Mouse (Mus musculus): Measurements from ENCODE around the gene Smcp. TPM values are rescaled to one million over a fixed set of nuclear protein-coding genes. Genes with fewer than 3 reads are reported as not detected.

Smcp gene
- polyA plus RNA-seq, 1 experiment from 2014 or later: not detected

DNA sequence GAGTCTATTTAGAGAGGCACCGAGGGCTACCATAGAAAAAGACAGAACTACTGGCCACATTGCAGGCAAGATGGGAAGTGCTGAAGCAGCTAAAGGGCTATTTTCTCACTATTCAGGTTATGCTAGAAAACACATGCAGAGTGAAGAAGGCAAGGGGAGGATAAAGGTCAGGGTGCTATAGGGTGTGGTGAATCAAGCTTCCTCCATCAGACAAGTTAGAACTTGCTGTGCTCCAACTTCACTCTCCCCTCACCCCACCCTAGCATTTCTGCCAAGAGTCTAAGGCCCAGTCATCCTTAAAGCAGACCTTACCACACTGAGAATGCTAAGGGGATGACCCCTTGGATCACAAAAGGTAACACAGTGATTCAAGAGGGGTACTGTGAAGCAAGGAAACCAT, 9.3 kb downstream of the Smcp start:
- H3K27me3 ChIP-seq: no peaks in the 10 kb centered on the region
- no peak overlapping the region for H3K4me3 ChIP-seq
- H3K9me3 ChIP-seq (replicated peaks): no peaks in the 10 kb centered on the region
- H3K27ac ChIP-seq: no peak overlapping the region
- H3K4me1 ChIP-seq: no peaks in the 10 kb centered on the region
- H3K9ac ChIP-seq: no peak overlapping the region
- WGBS: 79% methylated on average over 1 of the region's 1 CpGs
- no peak overlapping the region for H3K4me2 ChIP-seq (replicated peaks)
- no peaks in the 10 kb centered on the region for H3K36me3 ChIP-seq
- ATAC-seq (ENCODE audit: low FRiP score): no peak

- WGBS: 76% methylated on average over 4 of the region's 4 CpGs
- Histone ChIP-seq H3K27ac (no peak overlapping the region), H3K4me2 (replicated peaks) (no peak overlapping the region), H3K27me3 (no peaks in the 10 kb centered on the region), H3K9me3 (replicated peaks) (no peaks in the 10 kb centered on the region), H3K36me3 (no peaks in the 10 kb centered on the region), H3K9ac (no peak overlapping the region), H3K4me3 (no peak overlapping the region), H3K4me1 (no peaks in the 10 kb centered on the region)
- ATAC-seq (ENCODE audit: low FRiP score): no peak
Measured at GRCm38 (mm10) chr3:92578652-92579413, 10.0 kb downstream of the Smcp start.

GRCm38 (mm10) chr3:92573449-92574041, 15.3 kb downstream of the Smcp start, which contains the start of gene Ivl:
Gene Ivl (minus strand): TSS chr3:92573735.
- ATAC-seq (ENCODE audit: low FRiP score): no peak
- no peak within 1 kb of the TSS for H3K4me3 ChIP-seq
- no peak within 1 kb of the TSS for H3K9ac ChIP-seq
- no peaks in the 10 kb centered on the region for H3K4me1 ChIP-seq
- H3K36me3 ChIP-seq: no peaks in the 10 kb centered on the region
- no peak within 1 kb of the TSS for H3K27ac ChIP-seq
- no peak within 1 kb of the TSS for H3K4me2 ChIP-seq (replicated peaks)
- no peaks in the 10 kb centered on the region for H3K27me3 ChIP-seq
- H3K9me3 ChIP-seq (replicated peaks): no peaks in the 10 kb centered on the region
- WGBS: 81% methylated on average over 1 of the region's 1 CpGs

- H3K4me3 ChIP-seq: no peak overlapping the region
- no peaks in the 10 kb centered on the region for H3K4me1 ChIP-seq
- H3K9me3 ChIP-seq (replicated peaks): no peaks in the 10 kb centered on the region
- H3K9ac ChIP-seq: no peak overlapping the region
- WGBS: 58% methylated on average over 2 of the region's 2 CpGs
- H3K27ac ChIP-seq: no peak overlapping the region
- no peaks in the 10 kb centered on the region for H3K27me3 ChIP-seq
- no peak overlapping the region for H3K4me2 ChIP-seq (replicated peaks)
- H3K36me3 ChIP-seq: no peaks in the 10 kb centered on the region
- no peak for ATAC-seq (ENCODE audit: low FRiP score)
Measured at GRCm38 (mm10) chr3:92572514-92573155, 16.2 kb downstream of the Smcp start.

DNA sequence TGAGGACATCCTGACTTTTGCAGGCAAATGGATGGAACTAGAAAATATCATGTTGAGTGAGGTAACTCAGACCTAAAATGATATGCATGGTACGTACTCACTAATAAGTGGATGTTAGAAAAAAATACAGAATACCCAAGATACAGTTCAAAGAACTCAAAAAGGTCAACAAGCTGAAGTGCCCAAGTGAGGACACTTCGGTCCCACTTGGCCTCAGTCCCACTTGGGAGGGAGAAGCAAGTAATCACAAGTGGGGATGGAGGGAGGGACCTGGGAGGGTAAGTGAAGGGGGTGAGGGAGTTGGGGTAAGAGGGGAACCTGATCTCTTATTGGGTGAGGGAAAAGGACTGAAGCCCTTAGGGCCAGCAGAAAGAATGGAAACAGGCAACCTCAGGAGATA, 20.0 kb downstream of the Smcp start:
- no peaks in the 10 kb centered on the region for H3K27me3 ChIP-seq
- no peak overlapping the region for H3K4me3 ChIP-seq
- no peaks in the 10 kb centered on the region for H3K4me1 ChIP-seq
- 94% methylated on average over 2 of the region's 2 CpGs for WGBS
- ATAC-seq (ENCODE audit: low FRiP score): no peak
- H3K9ac ChIP-seq: no peak overlapping the region
- no peak overlapping the region for H3K4me2 ChIP-seq (replicated peaks)
- H3K36me3 ChIP-seq: no peaks in the 10 kb centered on the region
- H3K27ac ChIP-seq: no peak overlapping the region
- no peaks in the 10 kb centered on the region for H3K9me3 ChIP-seq (replicated peaks)

DNA sequence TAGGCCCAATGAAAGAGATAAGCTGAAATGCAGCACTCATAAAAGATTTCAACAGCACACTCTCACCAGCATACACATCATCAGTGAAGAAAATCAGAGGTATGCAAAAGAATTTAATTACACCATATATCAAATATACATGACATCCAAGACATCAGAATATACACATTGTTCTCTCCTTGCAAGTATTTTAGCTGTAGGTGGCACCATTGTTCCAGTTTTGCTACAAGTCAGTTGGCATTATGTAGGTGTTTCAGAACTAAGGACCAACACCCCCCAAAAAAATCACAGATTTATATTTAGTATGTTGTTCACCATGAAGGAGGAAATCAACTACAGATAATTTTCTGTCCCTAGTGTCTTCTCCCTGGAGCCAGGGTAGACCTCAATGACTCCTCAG, 23.4 kb downstream of the Smcp start:
- no peak overlapping the region for H3K9ac ChIP-seq
- ATAC-seq (ENCODE audit: low FRiP score): no peak
- H3K27ac ChIP-seq: no peak overlapping the region
- no peak overlapping the region for H3K4me3 ChIP-seq
- no peak overlapping the region for H3K4me2 ChIP-seq (replicated peaks)
- H3K27me3 ChIP-seq: no peaks in the 10 kb centered on the region
- H3K9me3 ChIP-seq (replicated peaks): no peaks in the 10 kb centered on the region
- H3K36me3 ChIP-seq: no peaks in the 10 kb centered on the region
- no peaks in the 10 kb centered on the region for H3K4me1 ChIP-seq

DNA sequence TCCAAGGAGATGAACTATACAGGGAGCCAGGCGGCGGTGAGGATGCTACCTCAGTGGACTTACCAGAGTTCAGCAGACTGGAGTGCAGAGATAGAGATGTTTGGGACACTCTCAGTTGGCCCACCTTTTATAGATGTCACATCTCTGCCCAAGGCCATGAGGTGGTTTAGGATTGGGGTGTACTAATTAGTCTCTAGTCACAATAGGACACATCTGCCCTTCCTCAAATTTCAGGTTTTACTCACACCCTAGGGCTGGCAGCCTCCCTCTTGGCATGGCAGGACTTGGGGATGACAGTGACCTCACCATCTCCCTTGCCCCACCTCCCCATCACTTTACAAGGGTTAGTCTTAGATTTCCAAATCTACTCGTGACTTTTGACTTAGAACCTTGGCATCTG, 54.4 kb downstream of the Smcp start, which contains the start of gene 2310046K23Rik:
Gene 2310046K23Rik, minus strand, starts transcription at position 101 of the 400 bp plus-strand sequence.
- Histone ChIP-seq H3K4me1 (no peaks in the 10 kb centered on the region), H3K9me3 (replicated peaks) (no peaks in the 10 kb centered on the region), H3K9ac (no peak within 1 kb of the TSS), H3K27ac (no peak within 1 kb of the TSS), H3K4me3 (no peak within 1 kb of the TSS), H3K36me3 (no peaks in the 10 kb centered on the region), H3K4me2 (replicated peaks) (no peak within 1 kb of the TSS), H3K27me3 (no peaks in the 10 kb centered on the region)
- no peak for ATAC-seq (ENCODE audit: low FRiP score)
- 83% methylated on average over 3 of the region's 3 CpGs for WGBS

Other genes starting within 250 kb of the Smcp start
- gene Sprr2d, start 249.9 kb downstream of the Smcp start, polyA plus RNA-seq (2016; fragmentation: Nextera tagmentation; extraction: Ambion mirVana): not detected in 2 replicates
- not detected in 2 replicates for gene Sprr2e, start 236.9 kb downstream of the Smcp start, polyA plus RNA-seq (2016; fragmentation: Nextera tagmentation; extraction: Ambion mirVana)
- gene Sprr2f, start 223.8 kb downstream of the Smcp start, polyA plus RNA-seq (2016; fragmentation: Nextera tagmentation; extraction: Ambion mirVana): not detected in 2 replicates
- gene Sprr2h, start 203.3 kb downstream of the Smcp start, polyA plus RNA-seq (2016; fragmentation: Nextera tagmentation; extraction: Ambion mirVana): not detected in 2 replicates
- not detected in 2 replicates for gene Sprr2i, start 181.0 kb downstream of the Smcp start, polyA plus RNA-seq (2016; fragmentation: Nextera tagmentation; extraction: Ambion mirVana)
- not detected in 2 replicates for gene Sprr2j-ps, start 170.9 kb downstream of the Smcp start, polyA plus RNA-seq (2016; fragmentation: Nextera tagmentation; extraction: Ambion mirVana)
- gene Gm9774, start 159.6 kb downstream of the Smcp start, polyA plus RNA-seq (2016; fragmentation: Nextera tagmentation; extraction: Ambion mirVana): 8.3 and 10.0 TPM in 2 replicates
- gene Sprr2k, start 156.4 kb downstream of the Smcp start, polyA plus RNA-seq (2016; fragmentation: Nextera tagmentation; extraction: Ambion mirVana): not detected in 2 replicates
- gene Sprr1b, start 150.2 kb downstream of the Smcp start, polyA plus RNA-seq (2016; fragmentation: Nextera tagmentation; extraction: Ambion mirVana): not detected in 2 replicates
- not detected in 2 replicates for gene Sprr3, start 130.3 kb downstream of the Smcp start, polyA plus RNA-seq (2016; fragmentation: Nextera tagmentation; extraction: Ambion mirVana)
- not detected in 2 replicates for gene Sprr1a, start 103.1 kb downstream of the Smcp start, polyA plus RNA-seq (2016; fragmentation: Nextera tagmentation; extraction: Ambion mirVana)
- not detected in 2 replicates for gene Sprr4, start 88.5 kb downstream of the Smcp start, polyA plus RNA-seq (2016; fragmentation: Nextera tagmentation; extraction: Ambion mirVana)
- gene 2310046K23Rik, start 54.5 kb downstream of the Smcp start, polyA plus RNA-seq (2016; fragmentation: Nextera tagmentation; extraction: Ambion mirVana): not detected in 2 replicates
- gene Ivl, start 15.3 kb downstream of the Smcp start, polyA plus RNA-seq (2016; fragmentation: Nextera tagmentation; extraction: Ambion mirVana): 0.14 TPM in 1 of 2 replicates, not detected in the other
- gene 2210017I01Rik, start 18.5 kb upstream of the Smcp start, polyA plus RNA-seq (2016; fragmentation: Nextera tagmentation; extraction: Ambion mirVana): not detected in 2 replicates
- not detected in 2 replicates for gene Lce6a, start 32.7 kb upstream of the Smcp start, polyA plus RNA-seq (2016; fragmentation: Nextera tagmentation; extraction: Ambion mirVana)
- not detected in 2 replicates for gene Lce1a1, start 59.3 kb upstream of the Smcp start, polyA plus RNA-seq (2016; fragmentation: Nextera tagmentation; extraction: Ambion mirVana)
- not detected in 2 replicates for gene Lce1b, start 67.9 kb upstream of the Smcp start, polyA plus RNA-seq (2016; fragmentation: Nextera tagmentation; extraction: Ambion mirVana)
- gene Lce1a2, start 81.3 kb upstream of the Smcp start, polyA plus RNA-seq (2016; fragmentation: Nextera tagmentation; extraction: Ambion mirVana): not detected in 2 replicates
- gene Lce1c, start 90.2 kb upstream of the Smcp start, polyA plus RNA-seq (2016; fragmentation: Nextera tagmentation; extraction: Ambion mirVana): not detected in 2 replicates
- gene Lce1d, start 98.2 kb upstream of the Smcp start, polyA plus RNA-seq (2016; fragmentation: Nextera tagmentation; extraction: Ambion mirVana): not detected in 2 replicates
- not detected in 2 replicates for gene Lce1e, start 120.1 kb upstream of the Smcp start, polyA plus RNA-seq (2016; fragmentation: Nextera tagmentation; extraction: Ambion mirVana)
- not detected in 2 replicates for gene Lce1f, start 131.4 kb upstream of the Smcp start, polyA plus RNA-seq (2016; fragmentation: Nextera tagmentation; extraction: Ambion mirVana)
- gene Gm38119, start 150.1 kb upstream of the Smcp start, polyA plus RNA-seq (2016; fragmentation: Nextera tagmentation; extraction: Ambion mirVana): not detected in 2 replicates
- gene Lce1g, start 163.3 kb upstream of the Smcp start, polyA plus RNA-seq (2016; fragmentation: Nextera tagmentation; extraction: Ambion mirVana): not detected in 2 replicates
- gene Lce1h, start 176.1 kb upstream of the Smcp start, polyA plus RNA-seq (2016; fragmentation: Nextera tagmentation; extraction: Ambion mirVana): not detected in 2 replicates
- not detected in 2 replicates for gene Lce1i, start 189.9 kb upstream of the Smcp start, polyA plus RNA-seq (2016; fragmentation: Nextera tagmentation; extraction: Ambion mirVana)
- gene Lce1j, start 201.5 kb upstream of the Smcp start, polyA plus RNA-seq (2016; fragmentation: Nextera tagmentation; extraction: Ambion mirVana): not detected in 2 replicates
- not detected in 2 replicates for gene Lce1k, start 218.9 kb upstream of the Smcp start, polyA plus RNA-seq (2016; fragmentation: Nextera tagmentation; extraction: Ambion mirVana)
- gene Kprp, start 238.2 kb upstream of the Smcp start, polyA plus RNA-seq (2016; fragmentation: Nextera tagmentation; extraction: Ambion mirVana): not detected in 2 replicates

Data from hindbrain, embryonic 12.5 days (tissue).